Mouse (Mus musculus): ENCODE results near the gene Rcbtb1. TPM values are rescaled to one million over a fixed set of nuclear protein-coding genes. Genes with fewer than 3 reads are reported as not detected.
"Not testable (repeated sequence)": the region's sequence is repeated elsewhere in the genome, so short reads cannot be mapped to it uniquely, and the experiment has no call there.

Gene Rcbtb1
- 10 to 100 TPM; 17.3 to 18.0 TPM for total RNA-seq (2021)

DNA sequence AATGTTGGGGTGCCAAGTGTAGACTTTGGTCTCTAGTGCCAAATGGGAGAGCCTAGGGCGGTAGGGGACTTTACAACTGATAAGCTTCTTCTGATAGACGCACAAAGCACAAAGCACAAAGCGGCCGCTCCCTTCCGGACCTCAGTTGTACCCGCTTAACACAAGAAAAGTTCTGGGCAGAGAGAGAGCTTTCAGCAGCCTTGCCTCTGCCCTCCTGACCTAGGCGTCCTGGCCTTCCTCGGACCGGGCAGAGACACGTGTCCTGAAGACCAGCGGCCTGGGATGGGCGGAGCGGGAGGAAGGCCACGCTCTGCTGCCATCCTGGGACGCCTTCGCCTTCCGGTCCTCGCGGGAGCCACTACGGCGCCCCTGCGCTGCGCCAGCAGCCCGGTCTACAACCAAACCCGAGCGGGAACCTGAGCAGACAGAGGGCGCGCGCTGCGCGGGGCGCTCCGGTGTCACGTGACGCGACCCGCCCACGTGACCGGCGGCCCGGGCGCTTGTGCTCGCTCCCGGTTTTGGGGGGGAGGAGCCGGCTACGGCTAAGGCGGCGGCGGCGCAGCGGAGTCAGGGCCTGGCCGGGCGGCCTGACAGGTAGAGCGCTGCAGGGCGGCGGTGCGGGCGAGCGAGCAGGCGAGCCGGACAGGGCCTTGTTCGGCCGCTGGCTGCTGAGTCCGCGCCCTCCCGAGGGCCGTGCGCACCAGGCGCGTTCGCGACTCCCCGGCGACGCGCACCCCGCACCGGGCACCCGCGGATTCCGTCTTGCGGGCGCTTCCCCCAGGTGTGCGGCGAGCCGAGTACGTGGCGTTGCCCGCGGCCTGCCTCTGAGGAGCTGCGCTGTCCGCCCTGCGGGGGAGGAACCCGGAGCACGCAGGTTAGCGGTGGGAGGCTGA is at the start of gene Rcbtb1:
TSS of gene Rcbtb1 (plus strand) at position 499 of the 893 bp plus-strand sequence.
- DNase-seq: peak; percentile 92

DNA sequence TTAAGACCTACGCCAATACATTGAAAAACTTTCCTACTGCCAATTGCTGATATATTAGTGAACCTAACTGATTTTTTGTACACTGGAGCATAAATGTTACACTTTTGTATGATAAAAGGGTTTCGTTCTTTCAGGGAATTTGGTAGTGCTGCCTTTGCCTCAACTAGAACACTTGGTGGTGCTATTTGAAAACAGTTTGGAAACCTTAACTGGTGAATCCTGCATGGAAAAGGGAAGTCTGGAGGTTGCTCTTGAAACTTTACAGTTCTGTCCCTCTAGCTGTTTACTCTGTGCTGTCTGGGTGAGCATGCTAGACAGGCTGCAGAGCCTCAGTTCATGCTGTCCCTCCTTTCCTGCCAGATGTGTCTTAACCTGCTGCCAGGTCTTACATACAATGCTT is 45.4 kb upstream of the Rcbtb1 start:
- no peak for DNase-seq

DNA sequence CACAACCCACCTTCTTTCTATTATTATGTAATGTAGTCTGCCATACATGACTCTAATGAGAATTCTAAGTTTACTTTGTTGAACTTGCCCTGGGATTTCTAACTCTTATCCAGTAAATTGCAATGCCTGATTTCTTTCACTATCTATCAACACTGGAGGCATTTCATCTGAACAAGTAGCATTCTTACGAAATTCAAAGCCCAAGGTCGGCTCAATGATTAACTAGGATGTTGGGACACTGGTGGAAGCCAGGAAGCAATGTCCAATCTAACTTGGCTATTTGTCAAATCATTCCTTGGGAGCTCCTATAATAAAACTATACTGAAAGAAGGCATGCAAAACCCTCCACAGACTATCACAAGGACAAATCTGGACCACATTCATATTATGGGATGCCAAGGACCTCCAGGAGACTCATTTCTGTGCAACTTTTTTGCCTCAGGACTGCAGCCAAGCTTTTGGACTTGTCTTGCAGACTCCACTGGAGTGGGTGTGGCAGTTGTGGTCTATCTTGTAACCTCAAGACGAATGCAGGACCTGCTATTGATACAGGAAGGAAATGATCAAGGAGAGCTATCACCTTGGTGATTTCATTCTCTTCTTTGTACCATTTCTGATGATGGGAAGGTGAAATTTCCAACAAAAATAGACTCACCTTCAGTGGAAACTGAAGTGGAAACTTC is 43.9 kb upstream of the Rcbtb1 start:
- DNase-seq: no peak

DNA sequence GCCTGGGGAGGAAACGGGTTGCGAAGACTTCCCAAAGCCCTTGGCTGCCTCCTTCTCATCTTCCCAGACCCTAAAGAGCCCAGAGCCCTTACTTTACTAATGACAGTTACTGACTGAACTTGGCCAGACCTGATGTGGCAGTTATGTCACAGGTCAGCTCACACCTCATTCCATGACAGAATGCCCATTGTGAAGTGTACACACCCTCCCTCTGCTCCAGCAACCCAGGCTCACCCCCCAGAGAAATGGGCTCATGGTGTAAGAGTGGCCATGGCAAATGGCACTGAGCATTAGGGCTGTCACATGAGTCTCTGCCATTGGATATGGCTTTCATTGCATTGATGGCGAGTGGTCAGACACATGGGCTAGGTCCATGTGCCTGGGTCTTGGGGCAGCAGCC is 22.4 kb upstream of the Rcbtb1 start, which contains the start of gene Gm5142:
TSS of gene Gm5142 (minus strand) at position 101 of the 400 bp plus-strand sequence.
- DNase-seq: no peak

DNA sequence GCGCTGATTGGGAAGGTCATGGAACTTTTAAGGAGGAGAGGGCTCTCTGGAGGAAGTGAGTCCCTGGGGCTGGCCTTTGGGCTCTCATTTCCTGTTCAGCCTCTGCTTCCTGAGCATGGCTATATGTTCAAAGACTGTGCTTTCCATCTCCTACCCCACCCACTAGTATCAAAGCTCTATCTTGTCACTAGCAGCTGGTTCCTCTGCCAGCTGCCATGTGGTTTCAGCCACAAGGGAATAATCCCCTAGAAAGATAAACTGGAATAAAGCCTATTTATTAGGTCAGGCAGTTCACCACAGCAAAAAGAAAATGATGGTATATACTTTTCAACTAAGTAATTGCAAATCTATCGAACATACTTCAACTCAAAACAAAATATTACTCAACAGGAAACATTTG is 18.3 kb upstream of the Rcbtb1 start:
- no peak for DNase-seq

DNA sequence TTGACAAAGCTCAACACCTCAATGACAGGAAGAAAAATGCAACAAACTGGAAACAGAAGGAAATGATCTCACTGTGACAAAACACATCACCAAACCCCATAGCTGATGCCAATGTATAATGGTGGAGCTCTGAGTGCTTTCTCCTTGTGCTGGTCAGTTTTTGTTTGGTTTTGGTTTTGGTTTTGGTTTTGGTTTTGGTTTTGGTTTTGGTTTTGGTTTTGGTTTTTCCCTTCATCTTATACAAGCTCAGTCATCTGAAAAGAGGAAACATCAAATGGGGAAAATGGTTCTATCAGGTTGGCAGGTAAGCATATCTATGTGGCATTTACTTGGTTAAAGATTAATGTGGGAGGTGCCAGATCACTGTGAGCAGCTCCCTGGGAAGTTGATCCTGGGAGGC is 15.5 kb upstream of the Rcbtb1 start:
- DNase-seq: no peak

DNA sequence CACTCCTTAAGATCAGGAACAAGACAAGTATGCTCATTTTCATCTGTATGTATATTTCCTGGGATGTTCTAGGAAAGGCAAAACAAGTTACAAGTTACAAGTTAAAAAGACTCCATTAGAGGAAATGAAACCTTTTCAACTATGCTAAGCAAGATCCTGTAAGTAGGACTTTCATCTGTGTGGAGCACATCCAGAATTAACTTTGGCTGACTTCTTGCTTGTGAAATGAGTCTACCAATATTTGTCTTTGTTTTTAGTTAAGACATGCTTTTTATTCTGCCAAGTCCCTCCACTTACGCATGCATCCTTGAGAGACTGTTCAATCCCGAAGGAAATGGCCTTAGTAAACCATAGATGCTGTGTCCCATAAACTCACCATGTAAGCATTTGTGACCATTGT is 14.9 kb upstream of the Rcbtb1 start:
- no peak for DNase-seq

DNA sequence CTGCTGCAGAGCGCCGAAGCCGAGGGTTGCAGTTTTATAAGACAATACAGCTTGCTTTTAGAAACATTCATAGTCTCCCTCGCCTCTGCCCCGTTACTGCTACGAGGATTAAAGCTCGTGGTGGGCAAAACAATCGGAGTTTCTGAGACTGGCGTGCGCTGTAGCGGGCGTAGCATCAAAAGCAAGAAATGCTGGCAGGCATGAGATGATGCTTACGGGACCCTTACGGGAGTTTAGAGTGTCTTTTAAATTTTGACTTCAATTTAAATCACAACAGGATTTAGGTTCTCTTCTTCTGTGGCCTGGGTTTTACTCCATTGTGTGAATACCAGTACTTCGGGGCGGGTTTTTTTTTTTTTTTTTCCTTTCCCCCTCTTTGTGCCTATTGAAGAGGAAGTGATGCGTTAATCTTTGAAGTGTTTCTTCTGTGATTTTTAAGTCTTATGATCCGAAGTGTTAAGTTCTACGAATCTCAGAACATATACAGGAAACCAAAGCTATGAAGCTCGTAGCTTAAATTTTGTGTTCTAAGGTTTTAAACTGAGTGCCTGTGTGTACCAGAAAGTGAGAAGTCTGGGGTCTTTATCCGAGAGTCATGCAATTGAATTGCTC is 701 bp downstream of the Rcbtb1 start:
- DNase-seq: no peak

DNA sequence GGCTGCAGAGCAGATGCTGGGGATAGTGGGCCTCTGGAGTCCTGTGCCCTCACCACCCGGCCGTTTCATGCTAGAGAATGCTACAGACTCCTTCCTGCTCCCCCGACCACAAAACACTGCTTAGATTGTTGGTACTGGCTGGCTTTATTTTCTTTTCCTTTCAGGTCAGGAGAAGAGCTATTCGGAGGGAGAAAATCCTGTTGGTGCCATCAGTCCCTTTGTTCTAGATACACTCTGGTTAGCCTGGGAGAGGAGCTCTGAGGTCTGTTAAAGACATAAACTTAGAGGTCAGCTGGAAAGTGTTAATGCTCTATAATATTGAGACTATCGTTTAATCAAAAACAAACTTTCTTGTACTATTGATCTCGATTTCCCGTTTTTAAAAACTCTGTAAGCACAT is 4.5 kb downstream of the Rcbtb1 start:
- no peak for DNase-seq

DNA sequence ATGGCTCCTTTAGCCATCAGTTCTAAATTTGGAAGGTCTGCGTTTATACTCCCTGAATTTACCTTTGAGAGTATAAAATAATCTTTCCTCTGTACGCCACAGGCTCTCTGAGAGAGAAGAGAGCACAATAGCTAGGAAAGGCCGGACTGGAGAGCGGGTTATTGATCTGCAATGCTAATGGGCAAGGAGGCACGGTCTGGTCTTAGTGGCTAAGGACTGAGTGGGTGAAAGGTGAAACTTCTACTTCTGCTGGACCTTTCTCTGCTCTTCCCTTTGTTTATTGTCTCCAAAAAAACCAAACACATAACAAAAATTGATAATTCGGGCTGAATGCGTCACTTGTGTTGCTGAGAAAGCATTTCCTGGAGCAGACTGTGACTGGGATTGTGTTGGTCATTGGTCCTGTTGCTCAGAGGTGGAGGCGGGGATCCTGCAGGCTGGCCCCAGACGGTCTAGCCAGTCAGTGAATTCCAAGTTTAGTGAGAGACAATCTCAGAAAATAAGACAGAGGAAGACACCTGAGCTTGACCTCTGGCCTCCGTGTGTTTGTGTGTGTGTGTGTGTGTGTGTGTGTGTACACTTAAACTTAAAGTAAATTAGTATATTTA is 5.1 kb downstream of the Rcbtb1 start:
- DNase-seq: no peak

DNA sequence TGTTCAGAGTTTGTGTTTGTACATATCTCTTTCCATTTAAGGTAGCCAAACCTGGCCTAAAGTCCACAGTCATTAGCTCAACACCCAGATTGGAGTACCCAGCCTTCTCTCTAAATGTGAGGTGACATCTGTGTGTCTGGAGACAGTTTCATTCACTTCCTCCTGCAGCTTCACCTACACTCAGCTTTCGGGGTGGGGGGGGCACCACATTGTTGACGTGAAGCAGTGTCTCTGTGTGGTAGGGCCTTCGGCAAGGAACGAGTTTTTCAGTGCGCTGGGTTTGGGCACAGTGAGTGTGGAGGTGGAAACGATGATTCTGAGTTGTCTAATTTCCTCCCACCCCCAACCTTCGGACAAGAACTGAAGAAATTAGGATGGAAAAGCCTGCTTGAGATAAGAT is 8.0 kb downstream of the Rcbtb1 start:
- DNase-seq: no peak

DNA sequence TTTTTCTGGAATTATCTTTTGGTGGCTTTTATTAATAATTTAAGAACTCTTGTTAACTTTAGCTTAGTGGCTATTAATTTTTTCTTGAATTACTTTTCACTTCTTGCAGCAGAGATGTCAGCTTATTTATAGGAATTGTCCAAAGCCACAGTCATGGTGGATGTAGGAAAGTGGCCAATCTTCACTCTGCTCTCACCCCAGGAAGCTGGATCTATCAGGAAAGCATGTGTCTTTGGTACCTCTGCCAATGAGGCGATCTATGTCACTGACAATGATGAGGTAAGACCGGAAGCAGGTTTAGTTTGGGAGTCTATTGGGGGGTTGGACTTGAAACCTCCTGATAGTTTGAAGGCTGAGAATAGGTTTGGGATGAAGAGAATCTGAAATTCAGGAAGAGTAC is 8.8 kb downstream of the Rcbtb1 start:
- DNase-seq: no peak

DNA sequence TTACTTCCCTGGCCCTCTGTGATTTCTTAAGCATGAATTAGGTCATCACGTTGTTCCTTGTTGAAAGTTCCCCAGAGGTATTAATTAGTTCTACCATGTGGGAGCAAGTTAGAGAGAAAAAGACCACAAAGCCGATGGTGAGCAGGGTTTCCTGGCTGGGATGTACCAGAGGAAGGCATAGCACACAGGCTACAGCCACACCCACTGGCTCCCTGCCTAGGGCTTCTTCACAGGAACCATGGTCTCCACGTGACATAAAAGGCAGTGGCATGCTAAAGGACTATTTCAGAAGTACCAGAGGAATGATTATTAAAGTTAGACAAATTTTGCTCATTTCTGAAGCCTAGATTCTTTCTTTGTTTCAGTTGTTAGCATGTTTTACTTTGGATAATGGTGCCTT is 18.2 kb downstream of the Rcbtb1 start:
- peak; percentile 9 for DNase-seq

DNA sequence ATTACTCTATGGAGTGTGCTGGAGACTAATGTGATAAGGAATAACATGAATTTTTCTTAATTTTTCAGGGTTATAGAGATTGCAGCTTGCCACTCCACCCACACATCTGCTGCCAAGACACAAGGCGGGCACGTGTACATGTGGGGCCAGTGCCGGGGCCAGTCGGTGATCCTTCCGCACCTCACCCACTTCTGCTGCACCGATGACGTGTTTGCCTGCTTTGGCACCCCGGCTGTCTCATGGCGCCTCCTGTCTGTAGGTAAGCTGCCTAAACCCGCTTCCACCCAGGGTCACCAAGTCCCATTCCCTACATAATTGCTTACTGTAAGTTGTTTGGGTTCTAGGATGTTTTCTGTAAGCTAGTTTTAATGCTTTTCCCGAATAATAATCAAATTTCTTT is 25.2 kb downstream of the Rcbtb1 start:
- no peak for DNase-seq

DNA sequence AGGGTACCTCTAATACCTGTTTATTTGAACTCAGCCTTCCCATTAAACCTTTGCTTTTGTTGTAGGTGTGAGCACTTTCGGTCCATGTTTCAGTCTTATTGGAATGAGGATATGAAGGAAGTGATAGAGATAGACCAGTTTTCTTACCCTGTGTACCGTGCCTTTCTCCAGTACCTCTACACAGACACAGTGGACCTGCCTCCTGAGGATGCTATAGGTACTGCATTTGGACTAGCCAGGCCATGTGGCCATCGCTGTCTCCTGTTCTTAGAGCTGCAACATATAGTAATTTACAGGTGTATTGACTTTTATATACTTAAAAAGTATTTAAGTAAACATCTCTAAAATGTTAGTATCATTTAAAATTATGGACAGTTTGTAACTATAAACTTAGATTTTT is 28.8 kb downstream of the Rcbtb1 start:
- DNase-seq: no peak

DNA sequence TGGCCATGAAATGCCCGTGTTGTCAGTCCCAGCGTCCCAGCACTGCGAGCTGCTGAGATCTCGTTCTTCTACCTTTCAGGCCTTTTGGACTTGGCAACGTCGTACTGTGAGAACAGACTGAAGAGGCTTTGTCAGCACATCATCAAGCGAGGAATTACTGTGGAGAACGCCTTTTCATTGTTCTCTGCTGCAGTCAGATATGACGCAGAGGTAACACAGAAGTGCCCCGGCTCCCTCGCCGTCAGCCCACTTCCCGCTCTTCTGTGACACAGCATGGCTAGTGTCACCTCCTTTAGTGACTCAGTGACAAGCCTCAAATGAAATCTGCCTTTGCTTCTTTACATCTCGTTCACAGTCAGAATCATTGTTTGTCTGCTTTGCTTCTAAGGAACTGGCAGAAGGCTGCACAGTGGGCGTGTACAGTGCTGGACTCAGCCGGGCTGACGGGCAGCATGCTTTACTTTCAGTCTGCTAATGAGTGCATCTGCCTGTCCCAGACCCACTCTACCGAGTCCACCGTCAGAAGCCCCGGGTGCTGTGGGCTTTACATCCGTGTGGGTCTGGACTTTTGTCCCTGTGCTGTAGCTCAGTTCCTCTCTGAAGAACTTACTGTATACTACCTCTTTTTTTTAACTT is 29.4 kb downstream of the Rcbtb1 start:
- DNase-seq: peak; percentile 5

DNA sequence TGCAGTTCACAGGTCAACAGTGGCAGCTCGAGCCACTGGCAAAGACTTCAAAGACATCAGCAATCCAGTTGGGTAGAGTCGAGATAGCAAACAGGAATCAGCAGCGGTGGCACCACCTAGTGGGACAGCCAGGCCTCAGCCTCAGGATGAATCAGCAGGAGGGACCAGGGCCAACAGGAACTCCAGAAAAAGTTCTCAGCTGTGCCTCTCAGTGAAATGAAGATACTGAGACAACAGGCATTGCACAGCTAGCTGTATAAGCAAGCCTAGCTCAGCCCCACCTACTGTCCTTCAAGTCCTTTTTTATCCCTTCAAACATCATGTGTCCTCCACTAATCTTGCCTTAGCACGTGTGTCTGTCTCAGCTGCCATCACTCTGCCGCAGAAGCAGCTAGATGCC is 31.0 kb downstream of the Rcbtb1 start:
- DNase-seq: peak; percentile 20

DNA sequence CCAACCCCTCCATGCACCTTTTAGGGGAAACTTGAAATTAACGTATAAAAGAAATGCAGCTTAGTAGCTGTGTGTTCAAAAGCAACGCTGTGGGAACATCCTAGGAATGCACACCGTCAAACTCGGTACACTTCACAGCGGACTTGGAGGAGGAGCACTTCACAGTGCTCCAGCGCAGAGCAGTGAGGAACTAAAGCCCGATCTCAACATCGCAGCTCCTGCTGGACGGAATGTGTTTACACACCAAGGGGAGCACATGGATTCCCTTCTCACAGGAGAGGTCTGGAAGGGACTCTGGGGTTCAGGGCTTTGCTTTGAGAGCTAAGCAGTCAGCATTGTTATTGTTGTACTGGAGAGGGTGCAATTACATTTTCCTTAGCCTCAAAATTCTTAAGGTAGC is 32.6 kb downstream of the Rcbtb1 start:
- DNase-seq: no peak

DNA sequence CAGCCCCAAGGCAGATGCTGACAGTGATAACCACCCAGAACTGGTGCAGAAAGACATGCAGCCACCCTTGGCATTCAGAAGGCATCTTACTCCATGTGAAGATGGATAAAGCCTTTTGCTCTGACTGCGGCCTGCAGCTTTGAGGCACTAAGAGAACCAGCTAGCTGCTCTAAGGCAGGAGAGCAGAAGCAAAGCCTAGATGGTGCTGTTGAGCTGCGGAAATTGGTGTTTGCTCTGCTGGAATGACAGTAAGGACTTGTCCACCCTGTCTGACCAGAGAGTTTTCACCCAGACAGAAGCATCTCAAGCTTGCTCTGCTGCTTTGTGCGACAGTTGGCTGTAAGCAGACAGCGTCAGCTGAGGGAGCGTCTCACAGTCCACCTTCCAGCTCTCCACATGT is 49.3 kb downstream of the Rcbtb1 start:
- DNase-seq: peak; percentile 18

DNA sequence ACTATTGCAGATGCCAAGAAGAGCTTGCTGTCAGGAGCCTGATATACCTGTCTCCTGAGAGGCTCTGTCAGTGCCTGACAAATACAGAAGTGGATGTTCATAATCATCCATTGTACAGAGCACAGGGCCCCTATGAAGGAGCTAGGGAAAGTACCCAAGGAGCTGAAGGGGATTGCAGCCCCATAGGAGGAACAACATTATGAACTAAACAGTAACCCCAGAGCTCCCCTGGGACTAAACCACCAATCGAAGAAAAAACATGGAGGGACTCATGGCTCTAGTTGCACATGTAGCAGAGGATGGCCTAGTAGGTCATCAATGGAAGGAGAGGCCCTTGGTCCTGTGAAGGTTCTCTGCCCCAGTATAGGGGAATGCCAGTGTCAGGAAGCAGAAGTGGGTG is 54.9 kb downstream of the Rcbtb1 start:
- not testable (repeated sequence) for DNase-seq

DNA sequence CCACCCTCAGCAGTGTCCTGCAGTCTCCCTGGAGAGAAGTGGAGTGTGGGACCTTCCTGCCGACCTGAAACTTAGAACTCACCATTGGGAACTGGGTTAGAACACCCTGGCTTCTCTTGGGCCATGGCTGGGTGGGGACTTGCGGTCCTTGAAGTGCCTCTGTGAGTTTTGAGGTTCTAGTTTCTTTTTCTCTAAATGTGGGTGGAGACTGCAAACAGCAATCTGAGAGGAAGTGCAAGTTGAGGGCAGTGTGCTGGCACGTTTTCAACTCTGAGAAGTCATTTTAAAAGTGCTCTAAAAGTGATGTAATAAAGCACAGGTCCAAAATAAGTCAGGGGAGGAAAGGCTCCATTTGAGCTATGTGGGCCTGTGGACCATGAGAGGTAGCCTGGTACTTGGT is 59.0 kb downstream of the Rcbtb1 start, which contains the start of gene Gm6904:
TSS of gene Gm6904 (minus strand) at position 161 of the 400 bp plus-strand sequence.
- DNase-seq: no peak

DNA sequence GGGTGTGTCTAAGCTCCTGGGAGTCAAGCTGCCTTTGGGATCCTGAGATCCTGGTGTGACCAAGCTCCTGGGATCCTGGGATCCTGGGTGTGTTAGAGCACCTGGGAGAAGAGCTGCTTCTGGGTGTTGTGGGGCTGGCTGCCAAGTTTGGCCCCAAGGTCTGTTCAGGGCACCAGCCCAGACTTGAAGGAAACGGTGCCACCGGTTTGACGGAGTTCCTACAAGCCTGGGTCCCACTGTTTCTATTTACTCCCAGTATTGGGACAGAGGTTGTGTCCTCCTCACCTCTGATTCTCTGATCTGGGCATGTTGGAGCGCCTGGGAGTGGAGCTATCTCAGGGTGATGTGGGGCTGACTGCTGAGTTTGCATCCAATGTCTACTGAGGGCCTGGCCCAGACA is 74.0 kb downstream of the Rcbtb1 start:
- not testable (repeated sequence) for DNase-seq

All from heart, postnatal 4 days (tissue).